Mouse (Mus musculus) mouse trophoblast stem cell (cell line): ENCODE data around the gene 6430548M08Rik.

Experiments used
- in situ Hi-C, 2 experiments: fragments of 300-500 bp; cut with MseI, MboI; formaldehyde crosslinking; loops; 2 replicates in 1 of 2; 3 replicates in 1 of 2; pipeline ENCODE4 v1.15.1; 2025

The 6430548M08Rik gene

GRCm38 (mm10) chr8:120143911-120144651 lies 30.1 kb downstream of the 6430548M08Rik start:
- in situ Hi-C loops = no loop called here

- in situ Hi-C loops = no loop called here
These were observed 30.8 kb downstream of the 6430548M08Rik start for GRCm38 (mm10) chr8:120144652-120145301.

- in situ Hi-C loops = no loop called here
These were observed 32.1 kb downstream of the 6430548M08Rik start for GRCm38 (mm10) chr8:120146051-120146450.

GRCm38 (mm10) chr8:120150028-120150427 lies 36.1 kb downstream of the 6430548M08Rik start:
- in situ Hi-C loops = no loop called here

GRCm38 (mm10) chr8:120151151-120151550 lies 37.2 kb downstream of the 6430548M08Rik start:
- in situ Hi-C loops = no loop called here

GRCm38 (mm10) chr8:120152636-120153035 lies 38.7 kb downstream of the 6430548M08Rik start:
- in situ Hi-C loops = no loop called here

- in situ Hi-C loops = no loop called here
These were observed 46.4 kb downstream of the 6430548M08Rik start for GRCm38 (mm10) chr8:120160366-120160765.

GRCm38 (mm10) chr8:120161658-120162403 lies 47.9 kb downstream of the 6430548M08Rik start:
- in situ Hi-C loops = no loop called here

- in situ Hi-C loops = no loop called here
These were observed 48.4 kb downstream of the 6430548M08Rik start for GRCm38 (mm10) chr8:120162404-120162752.

- in situ Hi-C loops = no loop called here
These were observed 49.4 kb downstream of the 6430548M08Rik start for GRCm38 (mm10) chr8:120163376-120163775.

GRCm38 (mm10) chr8:120164026-120164425 lies 50.1 kb downstream of the 6430548M08Rik start:
- in situ Hi-C loops = no loop called here

GRCm38 (mm10) chr8:120167136-120167535 lies 53.2 kb downstream of the 6430548M08Rik start:
- in situ Hi-C loops = no loop called here

GRCm38 (mm10) chr8:120167821-120168220 lies 53.9 kb downstream of the 6430548M08Rik start:
- in situ Hi-C loops = no loop called here

- in situ Hi-C loops = no loop called here
These were observed 55.2 kb downstream of the 6430548M08Rik start for GRCm38 (mm10) chr8:120169119-120169518.

- in situ Hi-C loops = no loop called here
These were observed 59.2 kb downstream of the 6430548M08Rik start for GRCm38 (mm10) chr8:120173195-120173594.

GRCm38 (mm10) chr8:120174606-120175005 lies 60.7 kb downstream of the 6430548M08Rik start:
- in situ Hi-C loops = no loop called here

- in situ Hi-C loops = no loop called here
These were observed 62.7 kb downstream of the 6430548M08Rik start for GRCm38 (mm10) chr8:120176605-120177004.

- in situ Hi-C loops = no loop called here
These were observed 63.6 kb downstream of the 6430548M08Rik start, which contains the start of gene Fam92b for GRCm38 (mm10) chr8:120177318-120178123. Gene Fam92b (minus strand): TSS chr8:120177466.

GRCm38 (mm10) chr8:120178124-120178514 lies 64.2 kb downstream of the 6430548M08Rik start:
- in situ Hi-C loops = no loop called here

GRCm38 (mm10) chr8:120179027-120179431 lies 65.1 kb downstream of the 6430548M08Rik start:
- in situ Hi-C loops = no loop called here

- in situ Hi-C loops = no loop called here
These were observed 66.6 kb downstream of the 6430548M08Rik start for GRCm38 (mm10) chr8:120180445-120180970.
